In the genomic region with DNA sequence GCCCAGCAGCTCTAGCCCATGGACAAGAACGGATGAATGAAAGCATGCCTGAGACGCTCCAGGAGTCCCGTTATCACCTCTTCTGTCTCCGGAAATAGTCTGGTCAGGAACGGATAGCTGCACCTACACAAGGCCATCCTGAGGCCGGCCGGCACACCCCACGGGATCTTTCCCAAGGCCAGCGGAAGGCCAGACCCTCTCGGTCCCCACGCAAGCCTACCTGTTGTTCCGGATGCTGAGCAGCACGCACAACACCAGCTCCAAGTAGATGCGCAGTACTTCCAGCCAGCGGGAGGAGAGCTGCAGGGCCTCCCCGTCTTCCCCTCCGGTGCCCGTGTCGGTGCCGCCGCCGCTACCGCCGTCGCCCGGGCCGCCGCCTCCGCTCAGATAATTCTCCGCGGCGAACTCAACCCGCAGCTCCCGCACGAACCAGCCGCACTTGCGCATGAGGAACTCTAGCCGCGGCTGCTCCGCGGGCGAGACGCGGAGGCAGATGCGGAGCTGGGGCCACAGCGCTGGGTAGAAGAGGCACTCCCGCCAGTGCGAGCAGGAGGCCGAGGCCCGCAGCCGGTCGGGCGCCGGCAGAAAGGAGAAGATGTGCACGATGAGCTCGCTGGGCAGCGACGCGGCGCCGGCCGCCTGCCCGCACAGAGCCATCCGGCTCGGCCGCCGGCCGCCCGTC, we compare ENCODE assay signal across 8 mouse cellular contexts. TPM values are rescaled to one million over a fixed set of nuclear protein-coding genes. Genes with fewer than 3 reads are reported as not detected.
DNase-seq lines count a peak whose midpoint lies in the region; ATAC-seq and TF ChIP-seq lines count a peak whose summit lies in the region.

No protein-coding gene starts in this region.

- H3K9ac ChIP-seq in embryonic facial prominence, embryonic 14.5 days (ENCODE audit: low read depth, low read length): peak overlapping the region; percentile 88
- peak overlapping the region; percentile 86 for H3K9ac ChIP-seq in heart, embryonic 12.5 days
- H3K9ac ChIP-seq in lung, embryonic 14.5 days: peak overlapping the region; percentile 77

- H3K4me3 ChIP-seq in embryonic facial prominence, embryonic 14.5 days (ENCODE audit: low read depth, low read length): peak overlapping the region; percentile 92
- H3K4me3 ChIP-seq in heart, embryonic 12.5 days: peak overlapping the region; percentile 83
- H3K4me3 ChIP-seq in lung, embryonic 14.5 days (ENCODE audit: low read depth, low read length): peak overlapping the region; percentile 88

- WGBS in embryonic facial prominence, embryonic 14.5 days: 0% methylated on average over 27 of the region's 69 CpGs
- WGBS in heart, embryonic 12.5 days: under 1% methylated on average over 66 of the region's 69 CpGs
- 2% methylated on average over 54 of the region's 69 CpGs for WGBS in lung, embryonic 14.5 days

- peak overlapping the region; percentile 94 for H3K4me2 ChIP-seq in embryonic facial prominence, embryonic 14.5 days (ENCODE audit: low read depth, low read length)
- H3K4me2 ChIP-seq in heart, embryonic 12.5 days: peak overlapping the region; percentile 98
- peak overlapping the region; percentile 86 for H3K4me2 ChIP-seq in lung, embryonic 14.5 days

- ATAC-seq in CD4-positive, CD25-positive, alpha-beta regulatory T cell, adult 4 months: peak; percentile 10
- peak; percentile 42; the same call in 1 of the 2 replicates for ATAC-seq in embryonic facial prominence, embryonic 14.5 days (ENCODE audit: low read depth)
- peak; percentile 12; the same call in 1 of the 2 replicates for ATAC-seq in heart, embryonic 12.5 days (ENCODE audit: insufficient number of reproducible peaks, low FRiP score)
- peak; percentile 0; the same call in 1 of the 2 replicates for ATAC-seq in lung, embryonic 14.5 days (ENCODE audit: insufficient read depth)

- peak overlapping the region; percentile 95 for H3K27ac ChIP-seq in embryonic facial prominence, embryonic 14.5 days (replicated peaks; ENCODE audit: low read depth, low read length)
- H3K27ac ChIP-seq in heart, embryonic 12.5 days (ENCODE audit: poor library complexity, severe bottlenecking): peak overlapping the region; percentile 80
- H3K27ac ChIP-seq in lung, embryonic 14.5 days (ENCODE audit: low read depth): peak overlapping the region; percentile 96

- no peaks in the 10 kb centered on the region for H3K27me3 ChIP-seq in embryonic facial prominence, embryonic 14.5 days (replicated peaks; ENCODE audit: control insufficient read depth, insufficient read depth, low read length)
- H3K27me3 ChIP-seq in heart, embryonic 12.5 days (replicated peaks): no peaks in the 10 kb centered on the region
- H3K27me3 ChIP-seq in lung, embryonic 14.5 days (ENCODE audit: insufficient read depth, low read length): no peaks in the 10 kb centered on the region

- DNase-seq in adrenal gland, adult (ENCODE audit: inconsistent age in 2 of 2, low spot score in 1 of 2): peak; percentile 69 to 83
- peak; percentile 34 for DNase-seq in embryonic facial prominence, embryonic 14.5 days (ENCODE audit: low spot score)
- DNase-seq in kidney, postnatal 10 days: peak; percentile 47
- no peak for DNase-seq in lung, embryonic 14.5 days
- DNase-seq in ovary, postnatal 10 days (ENCODE audit: low spot score): peak; percentile 11
- DNase-seq in urinary bladder, postnatal 14 days (ENCODE audit: low spot score): peak; percentile 20

- H3K4me1 ChIP-seq in embryonic facial prominence, embryonic 14.5 days (ENCODE audit: control insufficient read depth, insufficient read depth, low read length): peaks cover 10% of the 10 kb centered on the region
- H3K4me1 ChIP-seq in heart, embryonic 12.5 days (replicated peaks): peaks cover 16% of the 10 kb centered on the region
- peaks cover 5% of the 10 kb centered on the region; the same call in 1 of the 2 replicates for H3K4me1 ChIP-seq in lung, embryonic 14.5 days (ENCODE audit: insufficient read depth)

- TF ChIP-seq CTCF in lung, embryonic 14.5 days (IDR thresholded peaks at IDR 0.05; ENCODE audit: low read depth): no peak

- no peaks in the 10 kb centered on the region for H3K9me3 ChIP-seq in embryonic facial prominence, embryonic 14.5 days (ENCODE audit: control insufficient read depth, low read length)
- H3K9me3 ChIP-seq in heart, embryonic 12.5 days (replicated peaks): no peaks in the 10 kb centered on the region
- H3K9me3 ChIP-seq in lung, embryonic 14.5 days (ENCODE audit: low read depth, low read length): no peaks in the 10 kb centered on the region

- no peaks in the 10 kb centered on the region for H3K36me3 ChIP-seq in embryonic facial prominence, embryonic 14.5 days (ENCODE audit: control insufficient read depth, insufficient read depth, low read length)
- H3K36me3 ChIP-seq in heart, embryonic 12.5 days: no peaks in the 10 kb centered on the region
- H3K36me3 ChIP-seq in lung, embryonic 14.5 days (ENCODE audit: insufficient read depth): no peaks in the 10 kb centered on the region

RNA-seq across cellular contexts. Expression of gene Fbxo33, which starts 0.7 kb away (rescaled TPM):
- polyA plus RNA-seq in CD4-positive, CD25-positive, alpha-beta regulatory T cell, adult 4 months (2017; shearing (Covaris generic)): 10 to 100 TPM; 13.9 to 19.5 TPM
- polyA plus RNA-seq in embryonic facial prominence, embryonic 14.5 days (2014; fragmentation: Nextera tagmentation; extraction: Ambion mirVana): 8.6 and 14.8 TPM in 2 replicates
- polyA plus RNA-seq in heart, embryonic 12.5 days (2016; fragmentation: Nextera tagmentation; extraction: Ambion mirVana): 5.5 and 7.2 TPM in 2 replicates
- 8.2 and 10.4 TPM in 2 replicates for polyA plus RNA-seq in lung, embryonic 14.5 days (2014; fragmentation: Nextera tagmentation; extraction: Ambion mirVana)
